In genomic region chr14:54754602-54755018, GRCm38 (mm10) we compare ENCODE assay signal across 8 mouse cellular contexts. TPM values are rescaled to one million over a fixed set of nuclear protein-coding genes. Genes with fewer than 3 reads are reported as not detected.
A peak's percentile ranks its signal among the peaks of the same experiment; 100 is the strongest.
DNase-seq lines count a peak whose midpoint lies in the region; ATAC-seq and TF ChIP-seq lines count a peak whose summit lies in the region.

No protein-coding gene starts in this region.

- no peaks in the 10 kb centered on the region for H3K4me1 ChIP-seq in heart, embryonic 11.5 days (ENCODE audit: control insufficient read depth, insufficient read depth, low read length)
- H3K4me1 ChIP-seq in heart, embryonic 13.5 days: peaks cover 6% of the 10 kb centered on the region
- H3K4me1 ChIP-seq in kidney, postnatal 0 days (replicated peaks; ENCODE audit: insufficient read depth, low read length): 0 out of 2 replicates have a peak, but pooled peaks cover 5% of the 10 kb centered on the region
- peaks cover 65% of the 10 kb centered on the region for H3K4me1 ChIP-seq in megakaryocyte, embryonic 14.5 days
- peaks cover 10% of the 10 kb centered on the region; the same call in 1 of the 2 replicates for H3K4me1 ChIP-seq in stomach, embryonic 16.5 days (ENCODE audit: control insufficient read depth, insufficient read depth, low read length)

- no peaks in the 10 kb centered on the region for H3K36me3 ChIP-seq in heart, embryonic 11.5 days (ENCODE audit: control insufficient read depth, insufficient read depth, low read length)
- H3K36me3 ChIP-seq in heart, embryonic 13.5 days: no peaks in the 10 kb centered on the region
- H3K36me3 ChIP-seq in kidney, postnatal 0 days (ENCODE audit: insufficient read depth, low read length): no peaks in the 10 kb centered on the region
- no peaks in the 10 kb centered on the region for H3K36me3 ChIP-seq in megakaryocyte, embryonic 14.5 days (replicated peaks; ENCODE audit: low read length)
- H3K36me3 ChIP-seq in stomach, embryonic 16.5 days (ENCODE audit: control insufficient read depth, insufficient read depth, low read length): no peaks in the 10 kb centered on the region

- no peak overlapping the region for H3K9ac ChIP-seq in heart, embryonic 11.5 days (ENCODE audit: low read depth, low read length)
- H3K9ac ChIP-seq in heart, embryonic 13.5 days: no peak overlapping the region
- no peak overlapping the region for H3K9ac ChIP-seq in kidney, postnatal 0 days (ENCODE audit: low read depth, low read length)
- H3K9ac ChIP-seq in stomach, embryonic 16.5 days (ENCODE audit: low read length): no peak overlapping the region

- no peak for ATAC-seq in heart, embryonic 11.5 days (replicated peaks; ENCODE audit: insufficient number of reproducible peaks, low FRiP score, low TSS enrichment)
- no peak for ATAC-seq in heart, embryonic 13.5 days (ENCODE audit: extremely low read depth, insufficient number of reproducible peaks, low FRiP score, low TSS enrichment)
- peak; percentile 85 for ATAC-seq in kidney, postnatal 0 days (replicated peaks; ENCODE audit: low FRiP score, low read depth)
- peak; percentile 86 for ATAC-seq in stomach, embryonic 16.5 days (ENCODE audit: insufficient read depth, low FRiP score)

- no peak overlapping the region for H3K27ac ChIP-seq in heart, embryonic 11.5 days (ENCODE audit: low read depth, low read length)
- peak overlapping the region; percentile 42; the same call in 1 of the 2 replicates for H3K27ac ChIP-seq in heart, embryonic 13.5 days (replicated peaks)
- peak overlapping the region; percentile 76 for H3K27ac ChIP-seq in kidney, postnatal 0 days
- peak overlapping the region; percentile 31 for H3K27ac ChIP-seq in stomach, embryonic 16.5 days (ENCODE audit: low read length)

- no peak for TF ChIP-seq CTCF in kidney, postnatal 0 days (IDR thresholded peaks at IDR 0.05; ENCODE audit: low read depth)

- no peak overlapping the region for H3K4me3 ChIP-seq in heart, embryonic 11.5 days (ENCODE audit: low read depth, low read length)
- no peak overlapping the region for H3K4me3 ChIP-seq in heart, embryonic 13.5 days
- H3K4me3 ChIP-seq in kidney, postnatal 0 days (replicated peaks; ENCODE audit: low read depth, low read length): no peak overlapping the region
- peak overlapping the region; percentile 56 for H3K4me3 ChIP-seq in megakaryocyte, embryonic 14.5 days (replicated peaks)
- H3K4me3 ChIP-seq in stomach, embryonic 16.5 days (replicated peaks; ENCODE audit: low read length): 0 out of 2 replicates have a peak overlapping the region, but pooled peaks have one; percentile 2

- H3K4me2 ChIP-seq in heart, embryonic 11.5 days: no peak overlapping the region
- no peak overlapping the region for H3K4me2 ChIP-seq in heart, embryonic 13.5 days
- H3K4me2 ChIP-seq in kidney, postnatal 0 days (ENCODE audit: low read length): no peak overlapping the region
- H3K4me2 ChIP-seq in stomach, embryonic 16.5 days (ENCODE audit: low read depth, low read length): peak overlapping the region; percentile 27

- 50% methylated on average over 6 of the region's 6 CpGs for WGBS in heart, embryonic 11.5 days (ENCODE audit: insufficient replicate concordance)
- WGBS in heart, embryonic 13.5 days: 40% methylated on average over 6 of the region's 6 CpGs
- WGBS in kidney, postnatal 0 days: 12% methylated on average over 6 of the region's 6 CpGs
- 17% methylated on average over 6 of the region's 6 CpGs for WGBS in stomach, embryonic 16.5 days

- H3K27me3 ChIP-seq in heart, embryonic 11.5 days (ENCODE audit: control insufficient read depth, insufficient read depth, low read length): no peaks in the 10 kb centered on the region
- H3K27me3 ChIP-seq in heart, embryonic 13.5 days (replicated peaks): no peaks in the 10 kb centered on the region
- no peaks in the 10 kb centered on the region for H3K27me3 ChIP-seq in kidney, postnatal 0 days (ENCODE audit: insufficient read depth, low read length)
- H3K27me3 ChIP-seq in megakaryocyte, embryonic 14.5 days (replicated peaks): peaks cover 9% of the 10 kb centered on the region
- H3K27me3 ChIP-seq in stomach, embryonic 16.5 days (ENCODE audit: control insufficient read depth, insufficient read depth, low read length): no peaks in the 10 kb centered on the region

- H3K9me3 ChIP-seq in heart, embryonic 11.5 days (replicated peaks; ENCODE audit: control insufficient read depth, low read length): no peaks in the 10 kb centered on the region
- H3K9me3 ChIP-seq in heart, embryonic 13.5 days: no peaks in the 10 kb centered on the region
- no peaks in the 10 kb centered on the region for H3K9me3 ChIP-seq in kidney, postnatal 0 days (replicated peaks; ENCODE audit: low read length)
- H3K9me3 ChIP-seq in megakaryocyte, embryonic 14.5 days: no peaks in the 10 kb centered on the region
- H3K9me3 ChIP-seq in stomach, embryonic 16.5 days (replicated peaks; ENCODE audit: control insufficient read depth, low read length): no peaks in the 10 kb centered on the region

- peak; percentile 97 for DNase-seq in heart, adult 11 months
- DNase-seq in adrenal gland, postnatal 25 days: peak; percentile 59
- peak; percentile 90 for DNase-seq in kidney, postnatal 0 days (ENCODE audit: low spot score)
- no peak for DNase-seq in right cerebral cortex, postnatal 25 days

RNA-seq across cellular contexts. Expression of gene Slc7a8, which starts 27.1 kb away (rescaled TPM):
- polyA plus RNA-seq in heart, embryonic 11.5 days (2014; fragmentation: Nextera tagmentation; extraction: Ambion mirVana): 4.8 and 5.6 TPM in 2 replicates
- 58.4 and 64.6 TPM in 2 replicates for total RNA-seq in adrenal gland, postnatal 25 days (2021)
- polyA plus RNA-seq in heart, embryonic 13.5 days (2015; fragmentation: Nextera tagmentation; extraction: Ambion mirVana): 3.4 and 4.0 TPM in 2 replicates
- 25.4 and 25.7 TPM in 2 replicates for polyA plus RNA-seq in kidney, postnatal 0 days (2015; fragmentation: Nextera tagmentation; extraction: Ambion mirVana)
- 4.4 and 13.9 TPM in 2 replicates for polyA plus RNA-seq in megakaryocyte, embryonic 14.5 days (2012; ENCODE audit: insufficient read depth, low replicate concordance)
- 9.9 and 10.2 TPM in 2 replicates for polyA plus RNA-seq in stomach, embryonic 16.5 days (2015; fragmentation: Nextera tagmentation; extraction: Ambion mirVana)

RNA-seq across cellular contexts. Expression of gene Cebpe, which starts 42.6 kb away (rescaled TPM):
- polyA plus RNA-seq in heart, embryonic 11.5 days (2014; fragmentation: Nextera tagmentation; extraction: Ambion mirVana): not detected in 2 replicates
- not detected in 2 replicates for total RNA-seq in adrenal gland, postnatal 25 days (2021)
- polyA plus RNA-seq in heart, embryonic 13.5 days (2015; fragmentation: Nextera tagmentation; extraction: Ambion mirVana): 0.11 TPM in 1 of 2 replicates, not detected in the other
- not detected in 2 replicates for polyA plus RNA-seq in kidney, postnatal 0 days (2015; fragmentation: Nextera tagmentation; extraction: Ambion mirVana)
- 17.3 TPM in 1 of 2 replicates, not detected in the other for polyA plus RNA-seq in megakaryocyte, embryonic 14.5 days (2012; ENCODE audit: insufficient read depth, low replicate concordance)
- 0.88 and 1.2 TPM in 2 replicates for polyA plus RNA-seq in stomach, embryonic 16.5 days (2015; fragmentation: Nextera tagmentation; extraction: Ambion mirVana)

RNA-seq across cellular contexts. Expression of gene Gm29776, which starts 56.0 kb away (rescaled TPM):
- polyA plus RNA-seq in heart, embryonic 11.5 days (2014; fragmentation: Nextera tagmentation; extraction: Ambion mirVana): 0.15 and 0.36 TPM in 2 replicates
- not detected in 2 replicates for total RNA-seq in adrenal gland, postnatal 25 days (2021)
- 0.16 and 0.18 TPM in 2 replicates for polyA plus RNA-seq in heart, embryonic 13.5 days (2015; fragmentation: Nextera tagmentation; extraction: Ambion mirVana)
- 0.07 TPM in 1 of 2 replicates, not detected in the other for polyA plus RNA-seq in kidney, postnatal 0 days (2015; fragmentation: Nextera tagmentation; extraction: Ambion mirVana)
- polyA plus RNA-seq in megakaryocyte, embryonic 14.5 days (2012; ENCODE audit: insufficient read depth, low replicate concordance): not detected in 2 replicates
- 0.15 and 0.19 TPM in 2 replicates for polyA plus RNA-seq in stomach, embryonic 16.5 days (2015; fragmentation: Nextera tagmentation; extraction: Ambion mirVana)

RNA-seq across cellular contexts. Expression of gene Rnf212b, which starts 59.3 kb away (rescaled TPM):
- not detected in 2 replicates for polyA plus RNA-seq in heart, embryonic 11.5 days (2014; fragmentation: Nextera tagmentation; extraction: Ambion mirVana)
- total RNA-seq in adrenal gland, postnatal 25 days (2021): 1.2 TPM in 1 of 2 replicates, not detected in the other
- not detected in 2 replicates for polyA plus RNA-seq in heart, embryonic 13.5 days (2015; fragmentation: Nextera tagmentation; extraction: Ambion mirVana)
- 0.80 and 1.2 TPM in 2 replicates for polyA plus RNA-seq in kidney, postnatal 0 days (2015; fragmentation: Nextera tagmentation; extraction: Ambion mirVana)
- polyA plus RNA-seq in megakaryocyte, embryonic 14.5 days (2012; ENCODE audit: insufficient read depth, low replicate concordance): not detected in 2 replicates
- not detected in 2 replicates for polyA plus RNA-seq in stomach, embryonic 16.5 days (2015; fragmentation: Nextera tagmentation; extraction: Ambion mirVana)

Comparison
In these comparisons a context has a peak if more than half of its experiments do, and no peak if none do; other contexts are left out.
1. ATAC-seq: peak in kidney, postnatal 0 days (single experiment) and stomach, embryonic 16.5 days (single experiment); none in heart, embryonic 11.5 days (single experiment) and heart, embryonic 13.5 days (single experiment).
2. H3K4me3 ChIP-seq: peak in megakaryocyte, embryonic 14.5 days (single experiment) and stomach, embryonic 16.5 days (single experiment); none in heart, embryonic 11.5 days (single experiment), heart, embryonic 13.5 days (single experiment) and kidney, postnatal 0 days (single experiment).